Mouse (Mus musculus) liver, embryonic 14.5 days (tissue): ENCODE data around the gene Olfr670. TPM values are rescaled to one million over a fixed set of nuclear protein-coding genes. Genes with fewer than 3 reads are reported as not detected.
"Not testable (repeated sequence)": the region's sequence is repeated elsewhere in the genome, so short reads cannot be mapped to it uniquely, and the experiment has no call there.

ENCODE experiments used
- ATAC-seq: fragments of 200-750 bp; cut with Nextera tagmentation; 2 replicates; pipeline ENCODE4 v1.8.0; 2017; ENCODE audit warnings: moderate number of reproducible peaks, mild to moderate bottlenecking, moderate library complexity; ENCODE audit not compliant: insufficient read depth
- DNase-seq, 3 experiments: peaks; one replicate each; pipeline ENCODE4 v3.0.0-alpha.2; 2012 to 2013; ENCODE audit warnings: low read depth in 3 of 3, low spot score in 3 of 3
- H3K27ac ChIP-seq: fragments of 300-500 bp; sonication (generic); 2 replicates; pipeline ENCODE4 v1.5.1; 2014; ENCODE audit warnings: moderate library complexity, mild to moderate bottlenecking, control low read depth, inconsistent platforms
- H3K27me3 ChIP-seq: fragments of 300-500 bp; sonication (generic); 2 replicates; pipeline ENCODE4 v1.6.1; 2014; ENCODE audit warnings: mild to moderate bottlenecking, low read length, moderate library complexity; ENCODE audit not compliant: control insufficient read depth, insufficient read depth
- H3K36me3 ChIP-seq: fragments of 300-500 bp; sonication (generic); replicated peaks from 2 replicates; pipeline ENCODE4 v1.6.1; 2014; ENCODE audit warnings: low read depth; ENCODE audit not compliant: control insufficient read depth, insufficient read depth
- H3K4me1 ChIP-seq, 2 experiments: fragments of 200-500 bp in 1 of 2; fragments of 300-500 bp in 1 of 2; sonication (generic) in 1 of 2; replicated peaks; 2 replicates each; pipeline ENCODE4 v1.6.1; 2012 to 2014; ENCODE audit warnings: antibody characterized with exemption in 1 of 2, inconsistent platforms in 1 of 2, low read length in 1 of 2; ENCODE audit not compliant: control insufficient read depth in 2 of 2, insufficient read depth in 2 of 2
- H3K4me2 ChIP-seq: fragments of 300-500 bp; sonication (generic); 2 replicates; pipeline ENCODE4 v1.6.1; 2014; ENCODE audit warnings: low read depth, mild to moderate bottlenecking, control low read depth, moderate library complexity
- H3K4me3 ChIP-seq, 2 experiments: fragments of 200-500 bp in 1 of 2; fragments of 300-500 bp in 1 of 2; sonication (generic) in 1 of 2; 2 replicates each; pipeline ENCODE4 v1.5.1; 2012 to 2014; ENCODE audit warnings: low read depth in 2 of 2, low read length in 2 of 2, mild to moderate bottlenecking in 2 of 2, control low read depth in 1 of 2, inconsistent platforms in 1 of 2, moderate library complexity in 1 of 2; ENCODE audit not compliant: insufficient read depth in 1 of 2
- H3K9ac ChIP-seq: fragments of 300-500 bp; sonication (generic); replicated peaks from 2 replicates; pipeline ENCODE4 v1.6.1; 2014; ENCODE audit warnings: mild to moderate bottlenecking, control low read depth, moderate library complexity
- H3K9me3 ChIP-seq: fragments of 300-500 bp; sonication (generic); 2 replicates; pipeline ENCODE4 v1.6.1; 2016; ENCODE audit warnings: low read length, mixed read lengths; ENCODE audit not compliant: control insufficient read depth
- CTCF ChIP-seq: IDR thresholded peaks from 2 replicates; pipeline ENCODE4 v1.5.1; 2016; ENCODE audit warnings: antibody characterized with exemption, low read depth, control low read depth
- EP300 ChIP-seq: IDR thresholded peaks from 2 replicates; pipeline ENCODE4 v1.6.1; 2016; ENCODE audit warnings: antibody characterized with exemption, low read depth
- WGBS: fragments of 180-500 bp; shearing (Covaris S2); extraction: QIAGEN DNeasy Blood & Tissue Kit; methylation state at CpG from one replicate; pipeline ENCODE4 v1.1.7; 2014; ENCODE audit not compliant: insufficient replicate concordance; 5-methylcytosine and 5-hydroxymethylcytosine counted together
- polyA plus RNA-seq, 2 experiments: library from polyadenylated mRNA; depleted of rRNA in 1 of 2; stranded (reverse) in 1 of 2; unstranded in 1 of 2; fragments of >200 nt; fragmentation: Nextera tagmentation in 1 of 2; extraction: Ambion mirVana in 1 of 2; gene quantifications; 2 replicates each; pipeline versions ENCODE4 v1.2.1 to v1.2.3; 2012 to 2014

The Olfr670 gene
- polyA plus RNA-seq (2012; rRNA removed), result not detected in 2 replicates
- polyA plus RNA-seq (2014; fragmentation: Nextera tagmentation; extraction: Ambion mirVana), result not detected in 2 replicates

DNA sequence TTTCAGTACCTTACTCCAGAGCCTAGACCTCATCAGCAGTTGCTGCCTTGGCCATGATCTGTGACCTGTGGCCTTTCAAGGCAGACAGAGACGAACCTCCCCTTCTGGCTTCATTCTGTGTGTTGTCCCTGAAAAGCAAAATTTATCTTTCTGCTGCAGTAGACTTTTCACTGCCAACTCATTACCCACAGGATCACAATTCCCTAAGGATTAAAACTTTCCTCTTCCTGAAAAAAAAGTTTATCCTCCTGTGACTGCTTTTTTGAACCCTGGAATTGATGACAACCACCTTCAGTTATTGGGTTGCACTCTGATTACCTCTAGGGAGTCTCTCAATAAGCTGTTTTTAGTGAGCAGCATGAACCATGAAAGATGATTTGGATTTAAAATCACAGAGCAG lies at the start of gene Olfr670:
Olfr670 (minus strand) TSS at position 101 of the 400 bp plus-strand sequence.
- 23% methylated on average over 1 of the region's 1 CpGs for WGBS

DNA sequence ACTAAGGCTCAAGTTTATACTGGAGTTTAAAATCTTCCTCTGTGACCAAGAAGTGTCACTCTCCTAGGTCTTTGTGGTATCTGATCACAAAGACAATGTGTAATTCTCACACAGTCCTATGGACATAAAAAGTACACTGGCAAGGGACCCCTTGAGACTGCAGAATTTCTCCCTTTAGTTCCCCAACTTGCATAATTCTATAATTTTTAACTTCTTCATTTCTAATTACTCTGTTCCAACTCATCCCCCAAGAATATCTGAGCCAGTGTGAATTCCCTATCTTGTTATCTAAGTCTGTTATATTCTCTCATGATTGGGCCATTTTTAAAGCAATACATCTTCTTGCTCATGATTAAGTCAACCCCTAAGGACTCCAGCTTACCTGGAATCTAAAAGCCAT lies 39.5 kb upstream of the Olfr670 start, which contains the start of gene Olfr672:
Olfr672 (minus strand) TSS at position 101 of the 400 bp plus-strand sequence.
- Histone ChIP-seq H3K27ac (no peak within 1 kb of the TSS), H3K4me2 (no peak within 1 kb of the TSS), H3K4me1 (no peaks in the 10 kb centered on the region), H3K4me3 (no peak within 1 kb of the TSS), H3K36me3 (no peaks in the 10 kb centered on the region), H3K9me3 (no peaks in the 10 kb centered on the region), H3K27me3 (no peaks in the 10 kb centered on the region), H3K9ac (no peak within 1 kb of the TSS)
- TF ChIP-seq CTCF, result no peak
- no peak for TF ChIP-seq EP300
- DNase-seq, result no peak
- no peak for ATAC-seq

More for the DNA sequence above, at the start of gene Olfr670:
- TF ChIP-seq CTCF (no peak), EP300 (no peak)
- Histone ChIP-seq H3K4me3 (no peak within 1 kb of the TSS), H3K27ac (no peak within 1 kb of the TSS), H3K4me2 (no peak within 1 kb of the TSS), H3K36me3 (no peaks in the 10 kb centered on the region), H3K4me1 (no peaks in the 10 kb centered on the region), H3K27me3 (no peaks in the 10 kb centered on the region), H3K9ac (no peak within 1 kb of the TSS), H3K9me3 (no peaks in the 10 kb centered on the region)
- ATAC-seq (no peak), DNase-seq (no peak)

DNA sequence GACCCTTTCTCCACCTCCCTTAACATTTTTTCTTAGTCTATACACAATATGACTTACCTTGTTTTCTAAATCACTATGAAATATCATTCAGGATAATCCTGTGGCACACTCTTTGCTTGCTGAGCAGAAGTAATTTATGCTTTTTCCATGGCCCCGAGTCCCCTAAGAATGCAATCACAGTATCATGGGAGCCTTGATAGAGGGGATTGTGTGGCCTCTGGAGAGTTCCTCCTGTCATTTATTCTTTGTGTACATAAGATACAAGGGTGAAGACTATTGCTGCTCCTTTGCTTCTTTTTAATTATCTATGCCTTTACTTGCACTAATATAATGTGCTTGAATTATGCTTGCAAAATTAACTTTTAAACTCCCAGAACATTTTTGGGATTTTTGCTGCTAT lies 16.6 kb upstream of the Olfr670 start, which contains the start of gene Olfr671:
Olfr671 (minus strand) TSS at position 101 of the 400 bp plus-strand sequence.
- Histone ChIP-seq H3K4me3 (no peak within 1 kb of the TSS), H3K27ac (no peak within 1 kb of the TSS), H3K27me3 (no peaks in the 10 kb centered on the region), H3K9ac (no peak within 1 kb of the TSS), H3K4me2 (no peak within 1 kb of the TSS), H3K9me3 (no peaks in the 10 kb centered on the region), H3K4me1 (no peaks in the 10 kb centered on the region), H3K36me3 (no peaks in the 10 kb centered on the region)
- no peak for ATAC-seq
- WGBS, result 54% methylated on average over 1 of the region's 1 CpGs
- no peak for DNase-seq
- no peak for TF ChIP-seq EP300

DNA sequence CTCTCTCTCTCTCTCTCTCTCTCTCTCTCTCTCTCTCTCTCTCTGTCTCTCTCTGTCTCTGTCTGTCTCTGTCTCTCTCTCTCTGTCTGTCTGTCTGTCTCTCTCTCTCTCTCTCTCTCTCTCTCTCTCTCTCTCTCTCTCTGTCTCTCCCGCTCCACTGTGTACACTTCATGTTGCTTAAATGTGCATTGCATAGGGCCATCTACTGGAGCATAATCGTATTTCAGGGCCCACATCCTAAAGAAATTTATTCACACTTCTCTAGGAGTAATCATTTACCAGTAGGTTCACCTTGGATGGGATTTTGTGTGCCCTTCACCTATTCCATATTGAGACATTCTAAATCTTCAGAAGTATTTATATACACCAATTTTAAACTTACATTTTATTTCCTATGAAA lies 10.1 kb upstream of the Olfr670 start:
- H3K4me1 ChIP-seq, H3K27me3 ChIP-seq, H3K9ac ChIP-seq, H3K36me3 ChIP-seq, DNase-seq, H3K4me3 ChIP-seq, ATAC-seq, H3K9me3 ChIP-seq, H3K4me2 ChIP-seq, H3K27ac ChIP-seq: not testable (repeated sequence)
- 40% methylated on average over 2 of the region's 2 CpGs for WGBS

DNA sequence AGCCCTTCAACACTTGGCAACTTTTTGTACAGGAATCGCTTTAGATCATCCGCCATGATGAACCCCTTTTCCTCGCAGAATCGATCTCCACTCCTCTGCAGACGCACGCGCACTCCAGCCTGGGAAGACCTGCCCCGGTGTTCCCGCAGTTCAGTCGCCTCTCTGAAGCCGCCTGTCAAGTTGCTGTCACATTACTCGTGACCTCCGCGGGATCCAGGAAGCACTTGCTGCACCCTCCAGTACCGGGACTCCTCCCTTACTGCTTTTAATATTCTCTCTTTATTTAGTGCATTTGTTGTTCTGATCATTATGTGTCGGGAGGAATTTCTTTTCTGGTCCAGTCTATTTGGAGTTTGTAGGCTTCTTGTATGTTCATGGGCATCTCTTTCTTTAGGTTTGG lies 12.2 kb downstream of the Olfr670 start:
- not testable (repeated sequence) for DNase-seq, ATAC-seq, H3K4me3 ChIP-seq, H3K27ac ChIP-seq, H3K36me3 ChIP-seq, H3K27me3 ChIP-seq, H3K4me1 ChIP-seq, H3K9ac ChIP-seq, H3K4me2 ChIP-seq, H3K9me3 ChIP-seq
- WGBS, result 77% methylated on average over 16 of the region's 16 CpGs
